Mouse (Mus musculus) heart, postnatal 0 days (tissue): ENCODE measurements around the gene Nrros.

Experiments used
- CTCF ChIP-seq: IDR thresholded peaks from 2 replicates; pipeline ENCODE4 v1.5.1; 2016; ENCODE audit warnings: antibody characterized with exemption, control low read depth, low read depth
- EP300 ChIP-seq: IDR thresholded peaks from 2 replicates; pipeline ENCODE4 v1.6.1; 2016; ENCODE audit warnings: antibody characterized with exemption, low read depth

GRCm38 (mm10) chr16:32127046-32127445 lies 38.3 kb downstream of the Nrros start:
- TF ChIP-seq CTCF = no peak
- TF ChIP-seq EP300 = no peak
